Mouse (Mus musculus) lung, embryonic 16.5 days (tissue): Measurements from ENCODE around the gene Klc1. TPM values are rescaled to one million over a fixed set of nuclear protein-coding genes. Genes with fewer than 3 reads are reported as not detected.

Experiments
- ATAC-seq: fragments of 200-750 bp; cut with Nextera tagmentation; 2 replicates; pipeline ENCODE4 v1.8.0; 2017; ENCODE audit warnings: low read depth, mild to moderate bottlenecking, moderate library complexity
- H3K27ac ChIP-seq: fragments of 300-500 bp; sonication (generic); 2 replicates; pipeline ENCODE4 v1.5.1; 2014; ENCODE audit warnings: mild to moderate bottlenecking, control low read depth, low read length
- H3K27me3 ChIP-seq: fragments of 300-500 bp; sonication (generic); 2 replicates; pipeline ENCODE4 v1.6.1; 2014; ENCODE audit warnings: low read depth, low read length, mixed read lengths; ENCODE audit not compliant: control insufficient read depth, insufficient read depth
- H3K36me3 ChIP-seq: fragments of 300-500 bp; sonication (generic); 2 replicates; pipeline ENCODE4 v1.6.1; 2014; ENCODE audit warnings: low read length; ENCODE audit not compliant: control insufficient read depth, insufficient read depth
- H3K4me1 ChIP-seq: fragments of 300-500 bp; sonication (generic); replicated peaks from 2 replicates; pipeline ENCODE4 v1.6.1; 2014; ENCODE audit warnings: low read length, mixed read lengths; ENCODE audit not compliant: control insufficient read depth, insufficient read depth
- H3K4me2 ChIP-seq: fragments of 300-500 bp; sonication (generic); 2 replicates; pipeline ENCODE4 v1.6.1; 2014; ENCODE audit warnings: low read depth, low read length, control low read depth
- H3K4me3 ChIP-seq: fragments of 300-500 bp; sonication (generic); 2 replicates; pipeline ENCODE4 v1.5.1; 2014; ENCODE audit warnings: mild to moderate bottlenecking, low read length, control low read depth
- H3K9ac ChIP-seq: fragments of 300-500 bp; sonication (generic); 2 replicates; pipeline ENCODE4 v1.6.1; 2014; ENCODE audit warnings: low read length, control low read depth
- H3K9me3 ChIP-seq: fragments of 300-500 bp; sonication (generic); 2 replicates; pipeline ENCODE4 v1.6.1; 2016; ENCODE audit warnings: low read length; ENCODE audit not compliant: control insufficient read depth
- WGBS: fragments of 180-500 bp; shearing (Covaris S2); extraction: QIAGEN DNeasy Blood & Tissue Kit; methylation state at CpG from one replicate; pipeline ENCODE4 v1.1.7; 2014; 5-methylcytosine and 5-hydroxymethylcytosine counted together
- polyA plus RNA-seq: library from polyadenylated mRNA; unstranded; fragments of >200 nt; fragmentation: Nextera tagmentation; extraction: Ambion mirVana; gene quantifications from 2 replicates; pipeline ENCODE4 v1.2.1, GENCODE M21; 2015

The Klc1 gene
- polyA plus RNA-seq, 1 experiment from 2014 or later = 86.9 TPM

DNA sequence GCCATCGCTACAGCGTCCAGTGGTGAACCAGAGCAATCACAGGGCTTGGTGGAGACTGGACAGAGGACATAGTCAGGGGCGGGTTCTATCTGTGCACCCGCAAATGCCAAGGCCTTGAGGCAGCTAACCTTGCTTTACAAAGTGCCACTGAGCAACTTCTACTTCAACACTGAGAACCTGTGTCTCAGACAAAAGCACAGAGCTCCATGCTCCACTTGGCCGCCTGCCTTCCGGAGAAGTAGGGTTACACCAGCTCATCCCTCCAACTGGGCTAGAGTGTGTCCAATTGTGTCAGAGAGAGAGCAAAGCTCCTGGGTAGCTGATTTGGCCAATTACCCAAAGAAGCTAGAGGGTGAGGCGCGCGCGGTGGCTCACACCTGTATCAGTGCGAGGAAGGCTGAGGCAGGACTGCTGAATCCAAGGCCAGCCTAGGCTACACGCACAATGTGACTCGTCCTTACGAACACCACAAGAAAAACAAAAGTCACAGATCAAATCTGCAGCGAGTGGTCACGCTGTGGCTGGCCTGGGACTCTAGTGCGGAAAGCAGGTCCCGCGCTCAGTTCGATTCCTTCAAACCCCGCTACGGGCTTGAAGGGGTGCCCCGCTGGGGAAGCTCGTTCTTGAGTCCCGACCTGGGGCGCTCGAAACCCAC lies 54.6 kb downstream of the Klc1 start:
- H3K4me2 ChIP-seq = peak overlapping the region; percentile 90
- H3K36me3 ChIP-seq = peaks cover 4% of the 10 kb centered on the region
- ATAC-seq = no peak
- H3K27ac ChIP-seq = no peak overlapping the region
- no peaks in the 10 kb centered on the region for H3K9me3 ChIP-seq
- H3K27me3 ChIP-seq = no peaks in the 10 kb centered on the region
- peak overlapping the region; percentile 72 for H3K9ac ChIP-seq
- peaks cover 44% of the 10 kb centered on the region for H3K4me1 ChIP-seq
- peak overlapping the region; percentile 72 for H3K4me3 ChIP-seq
- WGBS = 3% methylated on average over 27 of the region's 27 CpGs

DNA sequence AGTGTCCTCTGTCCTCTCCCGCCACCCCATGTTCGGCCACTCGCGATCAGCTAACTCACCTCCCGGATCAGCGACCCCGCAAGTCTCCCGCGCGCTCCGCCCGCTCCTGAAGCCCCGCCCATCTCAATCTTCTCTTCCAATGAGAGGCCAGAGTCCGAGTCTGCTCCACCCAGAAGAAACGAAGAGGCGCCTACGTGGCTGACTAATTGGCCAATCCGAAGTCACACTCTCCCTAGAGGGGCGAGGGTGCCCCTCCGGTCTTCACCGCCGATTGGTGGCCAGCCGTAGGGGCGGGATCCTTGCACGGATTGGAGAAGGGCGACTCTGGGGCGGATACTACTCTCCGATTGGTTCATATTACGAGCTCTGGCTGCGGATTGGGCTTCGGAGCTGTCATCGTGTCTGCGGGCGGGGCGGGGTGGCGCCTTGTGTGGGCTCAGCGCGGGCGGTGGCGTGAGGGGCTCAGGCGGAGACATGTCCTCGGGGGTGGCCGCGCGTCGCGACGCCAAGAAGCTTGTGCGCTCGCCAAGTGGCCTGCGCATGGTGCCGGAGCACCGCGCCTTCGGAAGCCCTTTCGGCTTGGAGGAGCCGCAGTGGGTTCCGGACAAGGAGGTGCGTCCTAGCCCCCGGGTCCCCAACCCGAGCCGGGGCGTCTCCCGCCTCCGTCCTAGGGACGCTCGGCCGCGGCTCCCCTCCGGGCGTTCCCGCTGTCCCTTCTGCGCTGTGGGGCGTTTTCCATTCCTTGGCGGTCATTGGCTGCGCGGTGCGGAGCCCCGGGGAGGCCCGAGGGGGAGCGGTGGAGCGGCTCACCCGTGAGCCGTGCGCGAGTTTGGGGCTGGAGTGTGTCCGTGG lies 55.3 kb downstream of the Klc1 start, which contains the start of the genes Xrcc3 and Zfyve21:
TSS of gene Xrcc3 (minus strand) at position 108 of the 852 bp plus-strand sequence.
TSS of gene Zfyve21 (plus strand) at position 405 of the 852 bp plus-strand sequence.
- peaks cover 2% of the 10 kb centered on the region; the same call in 1 of the 2 replicates for H3K36me3 ChIP-seq
- H3K4me1 ChIP-seq = peaks cover 44% of the 10 kb centered on the region
- under 1% methylated on average over 87 of the region's 87 CpGs for WGBS

DNA sequence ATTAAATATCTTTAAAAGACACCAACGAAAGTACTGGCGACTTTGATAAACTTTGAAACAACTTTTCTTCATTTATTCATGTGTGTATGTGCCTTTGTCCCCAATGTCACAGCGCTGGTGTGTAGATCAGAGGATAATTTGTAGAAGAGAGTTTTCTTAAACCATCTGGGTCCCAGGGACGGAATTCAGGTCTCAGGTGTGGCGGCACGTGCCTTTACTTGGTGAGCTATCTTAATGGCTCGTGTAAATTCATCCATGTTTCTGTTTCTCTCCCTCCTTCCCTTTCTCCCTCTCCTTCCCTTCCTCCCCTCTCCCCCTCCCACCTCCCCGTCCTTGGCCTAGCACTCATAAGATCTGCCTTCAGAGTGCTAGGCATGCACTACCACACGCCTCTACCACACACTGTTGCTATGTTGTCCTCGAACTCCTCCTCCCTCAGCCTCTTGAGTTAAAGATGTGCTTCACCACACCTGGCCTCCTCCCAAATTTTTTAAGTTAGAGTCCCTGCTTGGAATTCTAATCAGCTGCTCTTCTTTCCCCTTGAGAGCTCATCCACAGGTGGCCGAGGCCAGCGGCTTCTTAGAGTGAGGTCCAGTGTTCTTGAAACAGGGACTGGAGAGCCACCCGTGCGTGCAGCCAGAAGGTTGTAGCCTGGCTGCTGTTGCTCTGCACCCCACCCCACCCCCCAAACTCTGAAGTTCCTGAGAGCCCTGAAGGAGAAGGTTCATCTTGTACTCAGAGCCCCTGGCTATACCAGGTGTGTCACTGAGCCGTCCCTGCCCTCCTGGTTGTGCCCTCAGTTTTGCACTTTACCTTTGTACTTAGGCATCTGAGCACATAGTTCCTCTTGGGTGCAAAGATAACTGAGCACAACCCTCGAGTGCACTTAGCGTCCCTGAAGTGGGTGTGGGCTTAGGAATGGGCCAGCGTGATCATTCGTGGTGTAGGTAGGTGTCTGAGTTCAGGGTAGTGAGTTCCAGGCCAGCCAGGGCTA lies 56.4 kb downstream of the Klc1 start:
- WGBS = 17% methylated on average over 19 of the region's 19 CpGs
- Histone ChIP-seq H3K9ac (peak overlapping the region; percentile 85), H3K4me3 (peak overlapping the region; percentile 72), H3K4me1 (peaks cover 39% of the 10 kb centered on the region), H3K9me3 (no peaks in the 10 kb centered on the region), H3K36me3 (peaks cover 2% of the 10 kb centered on the region; the same call in 1 of the 2 replicates), H3K27me3 (no peaks in the 10 kb centered on the region), H3K4me2 (peak overlapping the region; percentile 85), H3K27ac (peak overlapping the region; percentile 90)
- ATAC-seq = no peak

More for the DNA sequence above, 55.3 kb downstream of the Klc1 start, which contains the start of the genes Xrcc3 and Zfyve21:
- Histone ChIP-seq H3K9ac (peak within 1 kb of the TSS; percentile 85), H3K27me3 (no peaks in the 10 kb centered on the region), H3K4me3 (peak within 1 kb of the TSS; percentile 72), H3K9me3 (no peaks in the 10 kb centered on the region), H3K4me2 (peak within 1 kb of the TSS; percentile 90), H3K27ac (peak within 1 kb of the TSS; percentile 90)
- ATAC-seq = peak; percentile 98

GRCm38 (mm10) chr12:111816528-111816927 lies 57.9 kb downstream of the Klc1 start:
- Histone ChIP-seq H3K4me3 (peak overlapping the region; percentile 72), H3K27ac (0 out of 2 replicates have a peak overlapping the region, but pooled peaks have one; percentile 10), H3K9me3 (no peaks in the 10 kb centered on the region), H3K36me3 (peaks cover 2% of the 10 kb centered on the region; the same call in 1 of the 2 replicates), H3K9ac (peak overlapping the region; percentile 55), H3K27me3 (no peaks in the 10 kb centered on the region), H3K4me2 (peak overlapping the region; percentile 85), H3K4me1 (peaks cover 38% of the 10 kb centered on the region)
- ATAC-seq = no peak
- WGBS = 50% methylated on average over 13 of the region's 13 CpGs

- 36% methylated on average over 9 of the region's 9 CpGs for WGBS
- Histone ChIP-seq H3K27ac (0 out of 2 replicates have a peak overlapping the region, but pooled peaks have one; percentile 10), H3K4me2 (peak overlapping the region; percentile 85), H3K27me3 (no peaks in the 10 kb centered on the region), H3K4me3 (no peak overlapping the region; the same call in 1 of the 2 replicates), H3K9me3 (no peaks in the 10 kb centered on the region), H3K9ac (no peak overlapping the region), H3K36me3 (peaks cover 2% of the 10 kb centered on the region; the same call in 1 of the 2 replicates), H3K4me1 (peaks cover 38% of the 10 kb centered on the region)
- ATAC-seq = no peak
Measured at GRCm38 (mm10) chr12:111816967-111817366, 58.3 kb downstream of the Klc1 start.

GRCm38 (mm10) chr12:111817991-111818390 lies 59.3 kb downstream of the Klc1 start:
- Histone ChIP-seq H3K36me3 (peaks cover 2% of the 10 kb centered on the region; the same call in 1 of the 2 replicates), H3K4me1 (peaks cover 30% of the 10 kb centered on the region), H3K27ac (no peak overlapping the region), H3K9me3 (no peaks in the 10 kb centered on the region), H3K9ac (no peak overlapping the region), H3K27me3 (no peaks in the 10 kb centered on the region), H3K4me2 (no peak overlapping the region), H3K4me3 (no peak overlapping the region)
- ATAC-seq = no peak
- WGBS = 86% methylated on average over 8 of the region's 8 CpGs

DNA sequence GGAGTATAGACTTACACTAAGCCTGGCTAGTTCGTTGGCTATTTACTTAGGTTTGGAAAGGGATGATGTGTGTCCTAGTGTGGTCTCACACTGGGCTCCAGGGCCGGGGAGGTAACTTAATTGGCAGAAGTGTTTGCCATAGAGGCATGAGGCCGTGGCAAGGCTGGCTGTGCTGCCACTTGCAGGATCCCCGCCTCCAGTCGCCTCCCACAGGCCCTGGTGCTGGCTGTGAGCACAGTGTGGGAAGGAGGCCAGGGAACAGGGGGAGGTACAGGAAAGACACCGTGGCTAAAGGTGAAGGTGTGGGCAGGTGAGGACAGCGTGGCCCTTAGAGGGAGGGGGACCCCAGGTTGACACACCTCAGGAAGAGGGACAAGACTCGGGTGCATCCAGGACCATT lies 61.3 kb downstream of the Klc1 start:
- 64% methylated on average over 8 of the region's 8 CpGs for WGBS
- H3K36me3 ChIP-seq = peaks cover 16% of the 10 kb centered on the region
- H3K4me3 ChIP-seq = no peak overlapping the region
- H3K4me1 ChIP-seq = peaks cover 24% of the 10 kb centered on the region
- H3K27me3 ChIP-seq = no peaks in the 10 kb centered on the region
- H3K4me2 ChIP-seq = no peak overlapping the region
- H3K9me3 ChIP-seq = no peaks in the 10 kb centered on the region
- no peak overlapping the region for H3K9ac ChIP-seq
- no peak overlapping the region for H3K27ac ChIP-seq
- ATAC-seq = no peak

DNA sequence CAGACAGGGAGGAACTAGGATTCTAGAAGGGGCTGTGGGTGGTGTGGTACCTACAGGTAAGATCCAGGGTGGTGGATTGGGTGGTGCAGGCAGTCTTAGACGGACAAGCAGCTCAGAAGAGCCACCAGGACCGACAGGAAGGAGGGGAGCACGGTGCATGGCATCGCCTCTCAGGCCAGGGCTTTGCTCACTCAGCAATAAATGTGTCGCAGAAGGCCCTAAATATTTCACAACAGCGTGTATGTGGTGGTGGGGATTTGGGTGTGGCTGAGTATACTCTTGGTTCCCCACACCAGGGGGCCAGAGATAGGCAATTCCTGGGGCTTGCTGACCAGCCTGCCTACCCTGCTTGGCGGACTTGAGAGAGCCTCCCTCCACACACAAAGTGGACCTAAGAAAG lies 62.1 kb downstream of the Klc1 start:
- Histone ChIP-seq H3K4me1 (peaks cover 16% of the 10 kb centered on the region), H3K4me3 (no peak overlapping the region), H3K27me3 (no peaks in the 10 kb centered on the region), H3K9ac (no peak overlapping the region), H3K9me3 (no peaks in the 10 kb centered on the region), H3K4me2 (no peak overlapping the region), H3K27ac (no peak overlapping the region), H3K36me3 (peaks cover 24% of the 10 kb centered on the region)
- 74% methylated on average over 7 of the region's 7 CpGs for WGBS
- no peak for ATAC-seq
